Mouse (Mus musculus) cerebellum, adult 9-10 months (tissue): ENCODE results near the gene Thrb.
"Not testable (repeated sequence)": the region's sequence is repeated elsewhere in the genome, so short reads cannot be mapped to it uniquely, and the experiment has no call there.

ENCODE experiments used
- DNase-seq: peaks from one replicate; pipeline ENCODE4 v3.0.0; 2022

Thrb gene

GRCm38 (mm10) chr14:17894791-17895190, 234.7 kb downstream of the Thrb start:
- DNase-seq = no peak

- peak; percentile 12 for DNase-seq
Measured at GRCm38 (mm10) chr14:17899733-17900413, 239.8 kb downstream of the Thrb start.

GRCm38 (mm10) chr14:17900414-17900795, 240.3 kb downstream of the Thrb start:
- peak; percentile 27 for DNase-seq

GRCm38 (mm10) chr14:17902426-17902825, 242.4 kb downstream of the Thrb start:
- no peak for DNase-seq

GRCm38 (mm10) chr14:17903121-17903520, 243.1 kb downstream of the Thrb start:
- no peak for DNase-seq

GRCm38 (mm10) chr14:17904554-17904953, 244.5 kb downstream of the Thrb start:
- DNase-seq = no peak

GRCm38 (mm10) chr14:17905627-17906026, 245.6 kb downstream of the Thrb start:
- DNase-seq = no peak

GRCm38 (mm10) chr14:17906931-17907330, 246.9 kb downstream of the Thrb start:
- no peak for DNase-seq

GRCm38 (mm10) chr14:17911157-17911556, 251.1 kb downstream of the Thrb start:
- no peak for DNase-seq

- no peak for DNase-seq
Measured at GRCm38 (mm10) chr14:17912573-17913207, 252.6 kb downstream of the Thrb start.

GRCm38 (mm10) chr14:17915556-17915955, 255.5 kb downstream of the Thrb start:
- peak; percentile 9 for DNase-seq

- DNase-seq = no peak
Measured at GRCm38 (mm10) chr14:17916651-17917050, 256.6 kb downstream of the Thrb start.

GRCm38 (mm10) chr14:17917124-17917763, 257.2 kb downstream of the Thrb start:
- no peak for DNase-seq

- DNase-seq = no peak
Measured at GRCm38 (mm10) chr14:17917899-17918298, 257.8 kb downstream of the Thrb start.

GRCm38 (mm10) chr14:17922807-17923704, 263.0 kb downstream of the Thrb start:
- no peak for DNase-seq

- DNase-seq = peak; percentile 50
Measured at GRCm38 (mm10) chr14:17927469-17927868, 267.4 kb downstream of the Thrb start.

GRCm38 (mm10) chr14:17929585-17929984, 269.5 kb downstream of the Thrb start:
- DNase-seq = no peak

GRCm38 (mm10) chr14:17933475-17933874, 273.4 kb downstream of the Thrb start:
- DNase-seq = no peak

- DNase-seq = not testable (repeated sequence)
Measured at GRCm38 (mm10) chr14:17934779-17935178, 274.7 kb downstream of the Thrb start.

GRCm38 (mm10) chr14:17954038-17954437, 294.0 kb downstream of the Thrb start:
- DNase-seq = no peak

GRCm38 (mm10) chr14:17959901-17960300, 299.8 kb downstream of the Thrb start:
- DNase-seq = no peak

GRCm38 (mm10) chr14:17967117-17967726, 307.2 kb downstream of the Thrb start:
- peak; percentile 27 for DNase-seq

GRCm38 (mm10) chr14:17972132-17972531, 312.1 kb downstream of the Thrb start:
- no peak for DNase-seq
